Mouse (Mus musculus): Measurements from ENCODE around the gene Ccdc162. TPM values are rescaled to one million over a fixed set of nuclear protein-coding genes. Genes with fewer than 3 reads are reported as not detected.

Ccdc162 gene
- total and polyA plus RNA-seq, 2 experiments from 2014 or later: 0.16 TPM; not detected in 1

DNA sequence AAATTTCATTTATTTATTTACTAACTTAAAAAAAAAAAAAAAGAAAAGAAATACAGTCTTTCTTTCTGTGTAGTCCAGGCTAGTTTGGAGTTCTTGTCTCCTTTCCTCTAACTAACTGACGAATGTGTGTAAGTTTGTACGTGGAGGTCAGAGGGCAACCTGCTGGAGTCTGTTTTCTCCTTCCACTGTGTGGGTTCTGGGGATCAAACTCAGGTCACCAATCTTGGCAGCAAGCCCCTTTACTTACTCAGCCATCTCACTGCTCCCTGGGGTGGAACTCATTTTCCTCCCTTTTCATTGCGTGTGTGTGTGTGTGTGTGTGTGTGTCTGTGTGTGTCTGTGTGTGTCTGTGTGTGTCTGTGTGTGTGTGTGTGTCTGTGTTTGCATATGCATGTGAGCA, 148.1 kb downstream of the Ccdc162 start:
- Histone ChIP-seq H3K9ac (replicated peaks; ENCODE audit: low read depth, low read length) (no peak overlapping the region), H3K4me2 (ENCODE audit: low read depth, low read length) (no peak overlapping the region), H3K27me3 (ENCODE audit: control insufficient read depth, insufficient read depth, low read length) (no peaks in the 10 kb centered on the region), H3K4me3 (ENCODE audit: low read depth, low read length) (no peak overlapping the region), H3K27ac (ENCODE audit: low read depth) (no peak overlapping the region), H3K36me3 (replicated peaks; ENCODE audit: control insufficient read depth, insufficient read depth, low read length) (no peaks in the 10 kb centered on the region), H3K9me3 (replicated peaks; ENCODE audit: control insufficient read depth, low read length) (no peaks in the 10 kb centered on the region), H3K4me1 (ENCODE audit: control insufficient read depth, insufficient read depth) (peaks cover 20% of the 10 kb centered on the region; the same call in 1 of the 2 replicates)
- ATAC-seq (ENCODE audit: insufficient read depth, low read depth) (no peak), DNase-seq (ENCODE audit: low spot score) (no peak)
- TF ChIP-seq EP300 (IDR thresholded peaks at IDR 0.05; ENCODE audit: low read depth): no peak
- no peak for TF ChIP-seq CTCF (IDR thresholded peaks at IDR 0.05; ENCODE audit: low read depth)
- WGBS: 52% methylated on average over 3 of the region's 3 CpGs

DNA sequence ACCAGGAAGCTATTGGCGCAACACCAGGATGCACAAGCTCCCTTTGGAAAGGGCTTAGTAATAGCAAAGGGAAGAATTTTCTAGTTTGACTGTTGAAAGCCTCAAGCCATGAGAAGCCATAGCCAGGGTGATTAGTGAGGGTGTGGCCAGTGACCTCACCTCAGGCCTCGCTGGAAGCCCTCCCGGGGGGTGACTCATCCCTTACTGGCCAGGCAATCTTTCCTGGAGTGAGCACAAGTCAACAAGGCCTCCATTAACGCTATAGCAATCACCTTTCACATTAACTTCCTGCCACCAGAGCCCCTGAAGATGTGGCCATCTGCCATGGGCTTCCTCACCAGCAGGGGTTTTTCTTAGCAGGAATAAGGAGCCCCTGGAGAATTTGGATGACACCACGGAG, 151.3 kb downstream of the Ccdc162 start:
- H3K36me3 ChIP-seq (replicated peaks; ENCODE audit: control insufficient read depth, insufficient read depth, low read length): no peaks in the 10 kb centered on the region
- ATAC-seq (ENCODE audit: insufficient read depth, low read depth): peak; percentile 81

GRCm38 (mm10) chr10:41561701-41562395, 154.6 kb downstream of the Ccdc162 start:
- Histone ChIP-seq H3K27ac (ENCODE audit: low read depth) (no peak overlapping the region), H3K27me3 (ENCODE audit: control insufficient read depth, insufficient read depth, low read length) (no peaks in the 10 kb centered on the region), H3K9me3 (replicated peaks; ENCODE audit: control insufficient read depth, low read length) (peaks cover 8% of the 10 kb centered on the region; the same call in 1 of the 2 replicates), H3K36me3 (replicated peaks; ENCODE audit: control insufficient read depth, insufficient read depth, low read length) (no peaks in the 10 kb centered on the region), H3K9ac (replicated peaks; ENCODE audit: low read depth, low read length) (no peak overlapping the region), H3K4me2 (ENCODE audit: low read depth, low read length) (no peak overlapping the region), H3K4me1 (ENCODE audit: control insufficient read depth, insufficient read depth) (peaks cover 9% of the 10 kb centered on the region; the same call in 1 of the 2 replicates), H3K4me3 (ENCODE audit: low read depth, low read length) (no peak overlapping the region)
- no peak for ATAC-seq (ENCODE audit: insufficient read depth, low read depth)
- DNase-seq (ENCODE audit: low spot score): no peak
- WGBS: 65% methylated on average over 10 of the region's 10 CpGs
- no peak for TF ChIP-seq EP300 (IDR thresholded peaks at IDR 0.05; ENCODE audit: low read depth)
- no peak for TF ChIP-seq CTCF (IDR thresholded peaks at IDR 0.05; ENCODE audit: low read depth)

More for the DNA sequence above, 151.3 kb downstream of the Ccdc162 start:
- Histone ChIP-seq H3K9ac (replicated peaks; ENCODE audit: low read depth, low read length) (no peak overlapping the region), H3K4me3 (ENCODE audit: low read depth, low read length) (no peak overlapping the region), H3K4me2 (ENCODE audit: low read depth, low read length) (no peak overlapping the region), H3K9me3 (replicated peaks; ENCODE audit: control insufficient read depth, low read length) (peaks cover 3% of the 10 kb centered on the region; the same call in 1 of the 2 replicates), H3K4me1 (ENCODE audit: control insufficient read depth, insufficient read depth) (peaks cover 9% of the 10 kb centered on the region; the same call in 1 of the 2 replicates), H3K27me3 (ENCODE audit: control insufficient read depth, insufficient read depth, low read length) (no peaks in the 10 kb centered on the region), H3K27ac (ENCODE audit: low read depth) (peak overlapping the region; percentile 15; the same call in 1 of the 2 replicates)
- 30% methylated on average over 5 of the region's 5 CpGs for WGBS
- DNase-seq (ENCODE audit: low spot score): peak; percentile 44
- TF ChIP-seq EP300 (IDR thresholded peaks at IDR 0.05; ENCODE audit: low read depth) (no peak), CTCF (IDR thresholded peaks at IDR 0.05; ENCODE audit: low read depth) (no peak)

- Histone ChIP-seq H3K4me1 (ENCODE audit: control insufficient read depth, insufficient read depth) (peaks cover 4% of the 10 kb centered on the region; the same call in 1 of the 2 replicates), H3K27ac (ENCODE audit: low read depth) (no peak overlapping the region), H3K9ac (replicated peaks; ENCODE audit: low read depth, low read length) (no peak overlapping the region), H3K27me3 (ENCODE audit: control insufficient read depth, insufficient read depth, low read length) (no peaks in the 10 kb centered on the region), H3K36me3 (replicated peaks; ENCODE audit: control insufficient read depth, insufficient read depth, low read length) (no peaks in the 10 kb centered on the region), H3K9me3 (replicated peaks; ENCODE audit: control insufficient read depth, low read length) (peaks cover 8% of the 10 kb centered on the region; the same call in 1 of the 2 replicates), H3K4me3 (ENCODE audit: low read depth, low read length) (no peak overlapping the region), H3K4me2 (ENCODE audit: low read depth, low read length) (no peak overlapping the region)
- WGBS: 98% methylated on average over 1 of the region's 1 CpGs
- ATAC-seq (ENCODE audit: insufficient read depth, low read depth) (no peak), DNase-seq (ENCODE audit: low spot score) (no peak)
- TF ChIP-seq EP300 (IDR thresholded peaks at IDR 0.05; ENCODE audit: low read depth): no peak
- no peak for TF ChIP-seq CTCF (IDR thresholded peaks at IDR 0.05; ENCODE audit: low read depth)
These were observed 158.0 kb downstream of the Ccdc162 start for GRCm38 (mm10) chr10:41558401-41558800.

DNA sequence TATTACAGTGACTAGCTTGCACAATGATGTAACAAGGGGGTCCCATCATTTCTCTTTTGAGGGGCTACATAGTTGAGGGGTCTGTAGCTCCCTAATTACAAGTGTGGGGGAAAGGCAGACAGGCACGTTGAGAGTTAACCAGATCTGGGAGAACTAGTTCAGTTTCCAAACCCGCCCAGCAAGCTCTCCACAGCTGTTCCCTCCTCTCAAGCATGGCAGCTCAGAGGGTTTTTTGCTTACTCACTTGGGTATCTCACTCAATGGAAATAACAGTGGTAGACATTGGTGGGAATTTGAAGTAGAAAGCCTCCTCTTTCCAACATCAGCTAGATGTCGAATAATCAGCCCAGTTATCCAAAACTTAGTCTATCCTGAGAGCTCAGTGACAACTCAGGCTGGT, 161.4 kb downstream of the Ccdc162 start:
- DNase-seq (ENCODE audit: low spot score) (no peak), ATAC-seq (ENCODE audit: insufficient read depth, low read depth) (no peak)
- peaks cover 8% of the 10 kb centered on the region; the same call in 1 of the 2 replicates for H3K4me1 ChIP-seq (ENCODE audit: control insufficient read depth, insufficient read depth)
- H3K4me3 ChIP-seq (ENCODE audit: low read depth, low read length): no peak overlapping the region
- no peaks in the 10 kb centered on the region for H3K36me3 ChIP-seq (replicated peaks; ENCODE audit: control insufficient read depth, insufficient read depth, low read length)
- no peak overlapping the region for H3K4me2 ChIP-seq (ENCODE audit: low read depth, low read length)
- no peak overlapping the region for H3K27ac ChIP-seq (ENCODE audit: low read depth)
- WGBS: 81% methylated on average over 3 of the region's 3 CpGs
- peaks cover 4% of the 10 kb centered on the region; the same call in 1 of the 2 replicates for H3K9me3 ChIP-seq (replicated peaks; ENCODE audit: control insufficient read depth, low read length)
- TF ChIP-seq EP300 (IDR thresholded peaks at IDR 0.05; ENCODE audit: low read depth) (no peak), CTCF (IDR thresholded peaks at IDR 0.05; ENCODE audit: low read depth) (no peak)
- no peaks in the 10 kb centered on the region for H3K27me3 ChIP-seq (ENCODE audit: control insufficient read depth, insufficient read depth, low read length)
- H3K9ac ChIP-seq (replicated peaks; ENCODE audit: low read depth, low read length): no peak overlapping the region

Data from heart, postnatal 0 days (tissue).